Mouse (Mus musculus) T-cell, adult 2 months (primary cell): ENCODE results near the gene Pdss2.

Experiments used
- DNase-seq: peaks from one replicate; pipeline ENCODE4 v3.0.0; 2022; ENCODE audit warnings: low spot score

Pdss2 gene

GRCm38 (mm10) chr10:43220910-43221625 is at the start of gene Pdss2:
Pdss2 (plus strand) TSS chr10:43221486.
- DNase-seq = peak; percentile 94

GRCm38 (mm10) chr10:43172066-43172465 is 49.2 kb upstream of the Pdss2 start:
- no peak for DNase-seq

DNA sequence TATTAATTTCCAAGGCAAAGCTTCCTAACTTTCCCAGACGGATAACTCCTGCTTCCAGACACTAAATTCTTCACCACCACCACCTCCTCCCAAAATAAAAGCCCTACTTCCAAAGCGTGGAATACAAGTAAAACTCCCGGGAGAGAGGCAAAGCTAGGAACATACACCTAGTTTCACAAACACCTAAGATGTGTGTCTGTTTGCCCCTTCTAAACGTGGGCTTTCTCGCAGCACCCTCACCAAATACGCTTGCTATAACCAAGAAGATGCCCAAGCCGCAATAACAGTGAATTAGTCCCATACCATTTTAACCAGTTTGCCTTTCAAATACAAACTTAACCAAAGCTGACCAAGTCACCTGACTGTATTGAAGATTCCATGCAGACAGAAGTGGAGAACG is 48.7 kb upstream of the Pdss2 start:
- no peak for DNase-seq

DNA sequence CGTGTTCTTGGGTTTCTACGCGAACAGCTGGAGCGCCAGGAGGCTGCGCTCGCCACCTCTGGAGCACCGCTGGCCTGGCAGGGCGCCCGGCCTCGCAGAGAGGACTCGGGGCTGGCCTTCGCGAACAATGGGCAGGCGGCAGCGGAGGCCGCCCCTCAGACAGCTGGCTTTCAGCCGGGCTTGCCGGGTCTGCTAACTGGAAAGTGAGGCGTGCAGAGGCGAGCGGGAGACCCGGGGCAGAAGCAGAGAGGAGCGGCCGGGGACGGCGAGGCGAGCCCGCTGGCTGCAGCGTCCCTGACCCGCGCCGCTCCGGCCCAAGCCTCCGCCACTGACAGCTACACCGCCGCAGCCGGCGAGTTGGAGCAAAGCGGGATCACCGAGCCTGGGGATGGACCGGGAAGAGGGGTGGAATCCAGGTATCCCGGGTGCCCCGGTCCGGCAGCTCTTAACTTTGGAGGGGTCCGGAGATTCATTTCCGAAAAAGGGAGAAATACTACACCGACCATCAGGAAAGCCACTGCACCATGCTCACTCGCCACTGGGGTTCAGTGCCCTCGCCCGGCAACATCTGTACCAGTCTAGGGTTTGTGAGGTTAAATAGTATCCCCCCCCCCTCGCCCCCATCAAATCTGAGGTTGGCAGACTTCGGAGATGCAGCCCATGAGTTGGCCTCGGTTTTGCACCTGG is 48.0 kb upstream of the Pdss2 start:
- DNase-seq = no peak

GRCm38 (mm10) chr10:43173828-43174325 is 47.4 kb upstream of the Pdss2 start:
- DNase-seq = no peak

DNA sequence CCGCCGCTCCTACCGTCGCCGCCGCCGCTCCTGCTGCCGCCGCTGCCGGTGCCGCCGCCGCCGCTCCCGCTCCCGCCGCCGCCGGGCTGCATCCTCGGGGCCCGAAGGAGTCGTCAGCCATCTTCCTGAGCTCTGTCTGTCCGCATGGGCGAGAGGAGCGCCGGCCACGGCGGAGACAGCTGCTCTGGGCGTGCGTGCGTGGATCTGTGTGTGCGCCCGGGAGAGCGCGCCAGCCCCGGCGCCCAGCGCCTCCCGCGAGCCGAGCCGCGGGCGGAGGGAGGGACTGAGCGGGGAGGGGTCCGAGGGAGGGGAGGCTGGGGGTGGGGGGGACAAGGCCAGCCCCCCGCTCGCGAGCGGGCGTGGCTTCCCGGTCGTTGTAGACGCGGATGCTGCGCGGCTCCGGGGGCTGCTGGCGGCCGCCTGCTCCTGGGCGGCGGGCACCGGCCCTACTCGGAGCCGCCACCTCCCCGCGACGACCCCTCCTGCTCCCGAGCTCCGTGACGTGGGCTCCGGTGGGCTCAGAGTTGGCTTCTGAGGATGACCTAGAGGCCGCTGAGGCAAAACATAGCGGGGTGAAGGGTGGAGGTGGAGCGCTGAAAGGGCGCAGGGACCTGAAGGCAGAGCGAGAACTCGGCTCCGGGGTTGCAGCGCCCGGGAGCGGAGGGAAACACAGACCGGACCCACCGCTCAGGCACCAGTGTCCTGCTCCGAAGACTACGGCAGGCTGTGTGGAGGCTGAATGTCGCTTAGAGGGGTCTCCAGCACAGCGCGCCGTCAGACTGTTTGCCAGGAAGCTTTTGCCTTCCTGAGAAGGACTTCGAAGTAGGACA is 46.7 kb upstream of the Pdss2 start, which contains the start of the genes Sobp and 9030612E09Rik:
Gene Sobp (minus strand): TSS at position 205 of the 830 bp plus-strand sequence.
Gene 9030612E09Rik (plus strand): TSS at position 379 of the 830 bp plus-strand sequence.
- no peak for DNase-seq

DNA sequence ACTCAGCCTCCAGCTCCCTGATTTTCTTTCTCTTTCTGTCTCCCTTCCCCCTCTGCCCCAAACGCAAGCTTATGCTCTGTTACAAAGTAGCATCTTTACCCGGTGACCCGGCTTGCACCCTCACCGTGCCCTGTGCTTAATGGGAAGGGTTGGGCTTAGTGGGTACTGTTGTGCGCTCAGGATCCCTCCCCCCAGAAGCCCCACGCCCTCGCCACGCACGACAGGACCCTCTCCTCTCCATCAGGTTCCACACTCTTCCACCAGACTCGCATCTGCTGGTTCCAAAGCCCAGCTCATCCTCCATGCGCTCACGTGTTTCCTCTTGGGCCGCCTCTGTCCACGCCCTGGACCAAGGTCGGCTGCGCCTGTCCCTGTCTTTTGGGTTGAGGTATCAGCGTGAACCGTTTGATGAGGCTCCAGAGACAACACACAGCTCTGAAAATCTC is 46.1 kb upstream of the Pdss2 start:
- no peak for DNase-seq

DNA sequence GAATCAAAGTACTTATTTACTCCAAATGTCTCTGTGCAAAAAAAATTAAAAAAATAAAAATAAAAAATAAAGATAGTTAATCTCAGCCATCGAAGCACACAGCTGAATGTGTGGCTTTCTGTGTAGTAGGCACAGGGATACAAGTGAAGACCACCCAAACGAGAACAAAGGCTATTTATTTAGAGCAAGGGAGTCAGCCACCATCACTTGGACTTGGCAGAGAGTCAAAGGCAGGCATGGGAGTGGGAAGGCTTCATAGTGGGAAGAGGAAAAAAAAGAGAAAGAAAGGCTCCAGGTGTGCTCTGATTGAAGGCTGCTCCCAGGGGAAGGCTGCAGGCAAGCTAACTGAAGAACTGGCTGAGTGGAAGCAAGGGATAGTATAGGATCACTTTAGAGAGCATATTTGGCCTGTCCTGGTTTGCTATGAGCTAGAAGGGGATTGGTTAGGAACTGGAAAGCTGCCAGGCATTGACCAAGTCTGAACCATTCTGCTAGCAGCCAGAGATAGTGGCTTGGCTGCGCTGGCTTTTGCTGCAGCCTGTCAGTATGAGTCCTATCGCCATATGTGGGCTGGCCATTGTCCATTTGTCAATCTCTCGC is 40.9 kb upstream of the Pdss2 start:
- DNase-seq = no peak

DNA sequence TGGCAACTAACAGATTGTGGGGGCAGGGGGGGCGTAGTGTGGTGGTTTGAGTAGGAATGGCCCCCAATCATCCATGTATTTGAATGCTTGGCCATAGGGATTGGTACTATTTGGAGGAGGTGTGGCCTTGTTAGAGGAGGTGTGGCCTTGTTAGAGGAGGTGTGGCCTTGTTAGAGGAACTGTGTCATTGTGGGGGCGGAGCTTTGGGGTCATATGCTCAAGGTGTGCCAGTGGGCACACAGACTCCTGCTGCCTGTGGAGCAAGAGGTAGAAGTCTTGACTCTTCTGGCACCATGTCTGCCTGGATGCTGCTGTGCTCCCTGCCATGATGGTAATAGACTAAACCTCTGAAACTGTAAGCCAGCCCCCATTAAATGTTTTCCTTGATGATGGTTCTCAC is 21.1 kb upstream of the Pdss2 start:
- no peak for DNase-seq

GRCm38 (mm10) chr10:43203865-43204264 is 17.4 kb upstream of the Pdss2 start:
- no peak for DNase-seq

DNA sequence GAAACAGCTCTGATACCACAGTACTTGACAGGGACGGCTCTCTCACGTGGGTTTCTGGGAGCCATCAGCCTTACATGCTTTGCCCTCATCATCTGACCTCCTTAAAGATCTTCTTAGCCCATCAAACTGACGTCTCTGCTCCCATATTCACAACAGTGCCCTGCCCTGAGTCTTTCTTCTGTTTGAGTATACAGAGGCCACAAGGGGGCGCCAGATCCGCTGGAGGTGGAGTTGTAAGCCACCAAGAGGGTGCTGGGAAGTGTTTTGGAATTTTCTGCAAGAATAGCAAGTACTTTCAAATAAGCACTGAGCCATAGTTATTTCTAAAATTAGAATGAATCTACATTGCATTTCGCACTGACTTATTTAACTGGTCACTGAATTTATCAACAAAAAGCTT is 9.4 kb upstream of the Pdss2 start:
- peak; percentile 46 for DNase-seq

GRCm38 (mm10) chr10:43217361-43217900 is 3.9 kb upstream of the Pdss2 start:
- no peak for DNase-seq

GRCm38 (mm10) chr10:43220479-43220878 is 807 bp upstream of the Pdss2 start:
- DNase-seq = no peak

- DNase-seq = no peak
Measured at GRCm38 (mm10) chr10:43221659-43222058, 373 bp downstream of the Pdss2 start.

GRCm38 (mm10) chr10:43223391-43223790 is 2.1 kb downstream of the Pdss2 start:
- no peak for DNase-seq

- no peak for DNase-seq
Measured at GRCm38 (mm10) chr10:43226391-43226790, 5.1 kb downstream of the Pdss2 start.

GRCm38 (mm10) chr10:43229236-43229635 is 8.0 kb downstream of the Pdss2 start:
- DNase-seq = no peak

- no peak for DNase-seq
Measured at GRCm38 (mm10) chr10:43234522-43234921, 13.2 kb downstream of the Pdss2 start.

DNA sequence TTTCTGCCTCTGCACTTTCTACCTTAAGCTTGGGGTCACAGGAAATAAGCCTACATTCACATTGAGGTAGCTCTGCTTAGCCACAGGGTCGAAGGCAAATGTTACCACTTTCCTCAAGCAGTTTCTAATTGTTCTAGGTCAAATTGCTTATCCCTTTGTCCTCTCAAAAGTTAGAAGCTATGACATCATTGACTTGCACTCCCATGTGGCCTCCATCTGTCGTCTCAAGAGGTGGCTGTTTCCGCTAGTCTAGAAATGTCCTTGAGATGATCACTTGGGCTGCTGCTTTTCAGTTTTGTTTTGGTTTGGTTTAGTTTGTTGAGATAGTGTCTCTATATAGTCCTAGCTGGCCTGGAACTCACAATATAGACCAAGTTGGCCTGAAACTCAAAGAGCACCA is 13.7 kb downstream of the Pdss2 start:
- DNase-seq = no peak

- DNase-seq = no peak
Measured at GRCm38 (mm10) chr10:43235758-43236669, 14.7 kb downstream of the Pdss2 start.

GRCm38 (mm10) chr10:43242215-43242614 is 20.9 kb downstream of the Pdss2 start:
- DNase-seq = no peak
